Mouse (Mus musculus): ENCODE measurements around the gene Macf1. TPM values are rescaled to one million over a fixed set of nuclear protein-coding genes. Genes with fewer than 3 reads are reported as not detected.
"Not testable (repeated sequence)": the region's sequence is repeated elsewhere in the genome, so short reads cannot be mapped to it uniquely, and the experiment has no call there.

The Macf1 gene
- total RNA-seq, 1 experiment from 2014 or later = 392 TPM

DNA sequence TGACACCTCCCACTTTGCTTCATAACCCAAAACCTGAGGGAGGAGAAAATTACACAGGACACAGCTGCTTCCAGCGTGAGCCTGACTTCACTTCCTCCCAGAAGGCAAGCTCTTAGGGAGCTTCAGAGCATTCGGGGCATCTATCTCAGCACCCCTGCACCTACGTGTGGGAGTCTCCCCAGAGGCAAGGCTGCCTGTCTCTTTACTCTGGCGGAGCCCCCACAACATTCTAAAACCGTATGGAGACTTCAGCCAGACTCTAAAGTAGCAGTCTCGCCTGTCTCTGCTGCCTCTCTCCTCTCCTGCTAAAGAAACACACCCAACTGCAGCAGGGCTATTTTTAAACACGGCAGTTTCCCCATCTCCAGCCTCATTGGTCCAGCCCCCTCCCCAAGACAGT, 3.2 kb downstream of the Macf1 start:
- ATAC-seq (replicated peaks; ENCODE audit: insufficient number of reproducible peaks, low FRiP score, low TSS enrichment, poor library complexity, severe bottlenecking) = no peak

DNA sequence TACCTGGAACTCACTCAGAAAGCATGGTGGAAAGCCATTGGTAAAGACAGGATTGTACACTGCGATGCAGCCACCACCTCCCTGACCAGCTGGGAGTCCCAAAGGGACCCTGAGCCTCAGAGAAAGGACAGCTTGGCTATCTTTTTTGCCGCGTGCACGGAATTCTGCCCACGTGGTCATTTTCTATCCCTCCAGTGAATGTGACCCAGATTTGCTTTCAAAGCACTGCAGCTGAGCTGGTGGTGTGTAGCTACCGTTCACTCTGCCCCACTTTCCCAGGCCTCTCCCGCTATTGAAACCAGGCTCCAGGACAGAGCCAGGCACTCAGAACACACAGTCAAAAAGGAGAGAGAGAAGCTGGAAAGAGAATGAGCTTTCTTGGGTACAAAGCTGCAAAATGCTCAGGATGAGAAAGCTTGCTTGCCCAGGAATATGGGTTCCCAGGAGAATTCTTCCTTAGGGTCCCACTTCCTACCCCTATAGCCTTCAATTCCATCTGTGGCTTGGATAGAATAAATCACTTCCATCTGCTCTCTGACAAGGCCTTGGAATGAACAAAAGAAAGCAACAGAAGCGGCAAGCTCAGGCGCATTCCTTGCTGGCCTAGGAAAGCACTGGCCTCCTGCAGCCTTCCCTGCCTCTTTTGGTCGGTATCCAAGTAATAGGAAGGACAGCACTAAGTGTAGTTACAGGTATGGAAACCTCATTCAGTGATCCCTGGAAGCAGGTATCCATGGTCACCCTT, 6.9 kb downstream of the Macf1 start:
- no peak for ATAC-seq (replicated peaks; ENCODE audit: insufficient number of reproducible peaks, low FRiP score, low TSS enrichment, poor library complexity, severe bottlenecking)

DNA sequence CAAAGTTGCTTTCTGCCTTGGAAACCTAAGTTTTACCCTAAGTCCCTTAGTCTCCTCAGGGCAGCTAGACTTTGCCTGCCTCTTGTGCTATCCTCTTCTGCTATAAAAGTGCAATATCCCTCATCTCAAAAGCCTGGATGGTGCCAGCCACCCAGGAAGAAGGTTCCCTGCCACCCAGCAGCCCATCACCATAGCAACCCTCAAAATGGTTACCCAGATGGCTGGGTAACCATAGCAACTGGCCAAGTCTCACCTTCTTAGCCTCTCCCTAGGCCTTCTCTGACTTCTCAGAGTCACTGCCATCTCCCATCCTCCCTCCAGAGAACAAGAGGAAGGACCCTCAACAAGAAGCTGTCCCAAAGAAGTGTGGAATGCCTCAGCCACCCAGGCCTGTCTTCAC, 13.6 kb downstream of the Macf1 start:
- no peak for ATAC-seq (replicated peaks; ENCODE audit: insufficient number of reproducible peaks, low FRiP score, low TSS enrichment, poor library complexity, severe bottlenecking)

DNA sequence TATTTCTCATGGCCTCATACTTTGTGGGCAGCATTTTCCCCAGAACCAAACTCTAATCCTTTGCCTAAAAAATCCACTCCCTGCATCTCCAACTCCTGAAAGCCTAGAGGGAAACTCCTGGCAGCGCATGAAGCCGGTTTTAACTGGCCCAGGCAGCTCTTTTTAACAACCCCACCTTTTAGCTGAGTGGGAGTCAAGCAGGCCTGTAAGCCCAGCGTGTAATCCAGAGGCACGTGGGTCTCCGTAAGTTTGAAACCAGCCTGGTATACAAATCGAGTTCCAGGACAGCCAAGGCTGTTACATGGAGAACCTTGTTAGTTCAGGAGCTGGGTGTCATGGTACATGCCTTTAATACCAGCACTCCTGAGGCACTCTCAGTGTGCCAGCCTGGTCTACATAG, 14.5 kb downstream of the Macf1 start:
- no peak for ATAC-seq (replicated peaks; ENCODE audit: insufficient number of reproducible peaks, low FRiP score, low TSS enrichment, poor library complexity, severe bottlenecking)

DNA sequence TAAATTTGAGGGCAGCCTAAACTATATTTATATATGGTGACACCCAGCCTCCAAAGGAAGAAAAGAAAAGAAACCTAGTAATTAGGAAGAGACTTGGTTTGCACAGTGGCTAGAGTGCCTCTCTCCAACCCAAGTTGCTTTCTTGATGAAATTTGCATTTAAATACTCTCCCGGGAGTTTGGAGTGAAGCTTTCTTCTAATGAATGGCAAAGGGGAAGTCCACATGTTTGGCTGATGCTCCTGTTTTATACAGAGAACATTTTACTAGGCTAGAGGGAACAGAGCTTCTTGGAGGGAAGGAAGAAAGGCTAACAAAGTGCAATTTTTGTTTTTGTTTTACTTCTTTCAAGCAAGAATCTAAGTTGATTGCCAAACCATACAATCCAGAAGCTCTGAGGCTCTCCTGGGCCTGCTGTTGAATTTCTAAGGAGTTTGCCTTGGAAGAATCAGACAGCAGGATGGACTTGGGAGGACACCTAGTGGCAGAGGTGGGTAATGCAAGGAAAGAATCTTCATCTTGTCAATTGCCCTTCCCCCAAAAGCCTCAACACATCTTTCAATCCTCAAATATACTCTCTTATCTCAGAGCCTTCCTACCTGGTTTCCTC, 16.8 kb downstream of the Macf1 start:
- peak; percentile 41; the same call in 1 of the 2 replicates for ATAC-seq (replicated peaks; ENCODE audit: insufficient number of reproducible peaks, low FRiP score, low TSS enrichment, poor library complexity, severe bottlenecking)

DNA sequence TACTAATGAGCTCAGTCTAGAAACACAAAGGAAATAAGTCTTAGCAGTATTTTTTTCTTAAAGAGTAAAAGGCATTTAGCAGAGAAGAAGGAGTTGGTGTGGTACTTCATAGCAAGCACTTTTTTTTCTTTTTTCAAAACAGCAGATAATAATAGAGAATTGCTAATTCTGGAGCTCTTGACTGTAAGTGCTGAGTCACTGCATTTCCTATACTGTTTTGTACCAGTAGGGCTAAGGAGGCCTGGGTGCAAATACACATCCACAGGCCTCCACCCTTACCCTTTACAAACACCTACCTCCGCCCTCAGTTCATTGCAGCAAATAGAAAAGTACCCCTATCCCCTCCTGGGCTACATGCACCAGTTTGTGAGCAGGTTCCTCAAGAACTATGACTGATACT, 17.6 kb downstream of the Macf1 start:
- ATAC-seq (replicated peaks; ENCODE audit: insufficient number of reproducible peaks, low FRiP score, low TSS enrichment, poor library complexity, severe bottlenecking) = no peak

DNA sequence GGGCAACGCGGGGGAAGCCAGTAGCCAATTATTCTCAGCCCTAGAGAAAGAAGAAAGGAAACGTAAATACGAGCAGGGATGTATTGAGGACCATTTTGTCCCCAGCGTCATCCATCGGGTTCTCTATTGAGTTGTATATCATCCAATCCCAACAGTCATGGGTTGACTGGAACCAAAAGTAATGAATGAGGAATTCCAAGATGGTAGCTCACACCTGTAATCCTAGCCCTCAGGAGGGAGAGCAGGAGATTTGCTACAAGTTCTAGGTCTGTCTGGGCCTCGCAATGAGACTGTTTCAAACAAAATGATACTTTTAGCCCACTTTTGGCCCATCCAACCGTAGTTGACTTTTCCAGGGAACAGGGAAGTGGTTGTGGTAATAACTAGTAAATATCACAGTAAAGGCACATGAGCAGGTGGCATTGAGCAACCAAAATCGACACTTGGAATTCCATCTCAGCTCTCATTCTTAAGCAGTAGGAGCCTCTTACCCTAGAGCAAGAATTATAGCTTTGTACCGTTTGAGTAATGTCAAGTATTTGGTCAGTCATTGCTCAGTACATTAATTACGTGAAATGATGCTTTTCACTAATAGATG, 18.4 kb downstream of the Macf1 start:
- ATAC-seq (replicated peaks; ENCODE audit: insufficient number of reproducible peaks, low FRiP score, low TSS enrichment, poor library complexity, severe bottlenecking) = no peak

DNA sequence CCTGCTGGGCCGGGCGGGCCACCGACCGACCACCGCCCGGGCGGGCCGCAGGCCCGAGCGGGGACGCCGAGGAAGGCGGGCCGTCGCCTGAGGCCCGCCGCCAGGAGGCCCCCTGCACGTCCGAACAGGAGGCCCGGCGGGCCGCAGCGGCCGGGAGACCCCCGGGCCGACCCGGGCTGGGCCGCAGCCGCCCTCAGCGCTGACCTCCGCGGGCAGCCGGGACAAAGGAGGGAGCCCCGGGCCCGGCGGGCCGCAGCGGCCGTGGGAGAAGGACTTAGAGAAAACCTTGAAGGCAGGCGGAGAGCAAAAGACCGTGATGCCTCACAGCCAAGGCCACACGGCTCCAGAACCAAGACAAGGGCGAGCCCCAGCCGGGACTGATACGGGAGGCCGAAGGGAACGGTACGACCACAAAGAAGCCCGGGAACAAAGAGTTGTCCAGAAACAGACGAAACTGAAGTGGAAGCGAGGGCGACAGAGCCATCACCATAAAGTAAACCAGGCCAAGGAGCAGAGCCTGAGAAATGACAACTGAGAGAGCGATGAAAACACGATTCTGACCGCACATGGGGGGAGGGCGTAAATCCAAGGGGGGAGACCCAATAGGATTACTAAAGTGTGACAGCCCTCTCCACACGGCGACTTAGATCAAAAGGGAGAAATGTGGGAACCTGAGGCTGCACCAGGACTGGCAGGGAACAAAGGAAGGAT, 19.1 kb downstream of the Macf1 start:
- ATAC-seq (replicated peaks; ENCODE audit: insufficient number of reproducible peaks, low FRiP score, low TSS enrichment, poor library complexity, severe bottlenecking) = no peak

DNA sequence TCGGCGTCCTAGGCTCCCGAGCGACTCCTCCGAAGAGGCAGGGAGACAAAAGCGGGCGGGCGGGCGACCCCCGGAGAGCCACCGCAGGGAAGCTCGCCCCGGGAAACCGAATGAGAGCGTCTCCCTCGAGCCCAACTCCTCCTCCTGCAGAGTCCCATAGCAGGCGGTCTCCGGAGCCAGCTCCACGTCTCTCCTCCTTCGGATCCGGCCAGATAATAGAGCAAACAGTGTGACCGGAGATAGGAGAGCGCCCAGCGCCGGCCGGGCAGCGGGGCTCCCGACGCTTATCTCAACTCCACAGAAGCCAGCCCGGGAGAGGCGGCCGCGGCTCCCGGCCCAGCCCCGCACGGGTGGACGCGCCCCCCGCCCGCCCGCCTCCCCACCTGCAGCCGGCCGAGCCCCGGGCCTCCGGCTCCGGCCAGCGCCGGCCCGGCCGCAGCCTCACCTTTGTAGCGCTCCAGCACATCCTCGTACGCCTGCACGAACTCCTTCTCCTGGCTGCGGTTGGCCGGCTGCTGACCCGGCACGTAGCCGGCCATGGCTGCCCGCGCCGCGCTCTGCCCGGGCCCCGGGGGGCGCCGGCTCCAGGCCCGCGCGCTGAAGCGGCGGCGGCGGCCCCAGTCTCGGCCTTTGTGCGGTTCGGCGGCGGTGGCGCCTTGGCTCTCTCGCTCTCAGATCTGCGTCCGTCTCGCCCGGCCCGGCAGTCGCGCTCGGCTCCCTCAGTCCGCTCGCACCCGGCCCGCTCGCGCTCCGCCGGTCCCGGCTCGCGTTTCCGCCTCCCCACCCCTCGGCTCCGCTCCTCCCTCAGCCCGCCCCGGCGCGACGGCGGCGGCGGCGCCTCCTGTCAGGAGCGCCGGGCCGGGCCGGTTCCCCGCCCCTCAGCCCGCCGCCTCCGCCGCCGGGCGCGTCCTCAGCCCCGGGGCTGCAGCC, 19.9 kb downstream of the Macf1 start:
- ATAC-seq (replicated peaks; ENCODE audit: insufficient number of reproducible peaks, low FRiP score, low TSS enrichment, poor library complexity, severe bottlenecking) = no peak

DNA sequence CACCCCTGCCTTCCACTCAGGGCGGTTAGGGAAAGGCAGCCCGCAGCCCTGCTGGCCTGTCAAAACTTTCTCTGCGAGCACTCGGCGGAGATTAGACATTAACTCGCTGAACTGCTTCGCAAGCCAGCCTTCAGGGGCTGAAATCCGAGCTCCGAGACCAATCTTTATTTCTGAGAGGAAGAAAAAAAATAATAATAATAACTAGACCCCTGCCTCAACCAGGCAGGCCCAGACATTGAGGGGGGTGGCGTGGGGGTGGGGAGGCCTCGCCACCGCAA, 20.5 kb downstream of the Macf1 start:
- no peak for ATAC-seq (replicated peaks; ENCODE audit: insufficient number of reproducible peaks, low FRiP score, low TSS enrichment, poor library complexity, severe bottlenecking)

DNA sequence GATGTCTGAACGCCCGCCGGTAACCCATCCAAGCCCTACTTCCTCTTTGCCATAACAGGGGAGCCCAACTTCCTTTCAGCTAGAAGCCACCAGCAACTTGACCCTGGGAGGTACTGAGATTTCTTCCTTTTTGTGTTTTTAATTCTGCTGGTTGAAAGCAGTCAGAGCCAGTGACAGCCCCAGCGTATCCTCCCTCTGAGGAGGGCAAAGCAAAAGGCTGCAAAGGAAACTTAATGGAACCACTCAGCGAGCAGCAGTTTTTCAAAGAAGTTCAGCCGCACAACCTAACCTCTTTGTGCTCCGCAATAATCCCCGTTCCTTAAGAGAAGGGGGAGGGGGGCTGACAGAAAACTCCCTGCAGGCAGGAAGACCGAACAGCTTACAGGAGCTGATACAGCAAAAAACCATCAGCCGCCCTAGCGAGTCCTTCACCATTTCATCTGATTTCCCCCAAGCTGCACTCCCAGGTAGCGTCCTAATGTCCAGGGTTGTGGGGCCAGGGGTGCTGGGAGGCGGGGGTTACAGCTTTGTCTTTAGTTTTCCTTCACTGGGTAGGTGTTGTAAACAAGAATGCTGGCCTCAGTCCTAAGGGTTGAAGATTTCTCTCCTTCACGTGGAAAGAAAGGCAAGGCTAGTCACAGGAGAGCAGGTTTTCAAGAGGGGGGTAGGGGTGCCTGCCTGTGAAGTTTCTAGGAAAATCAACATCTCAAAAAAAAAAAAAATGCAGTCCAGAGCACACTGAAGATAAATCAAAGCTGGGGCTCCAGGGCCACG, 21.1 kb downstream of the Macf1 start:
- ATAC-seq (replicated peaks; ENCODE audit: insufficient number of reproducible peaks, low FRiP score, low TSS enrichment, poor library complexity, severe bottlenecking) = no peak

DNA sequence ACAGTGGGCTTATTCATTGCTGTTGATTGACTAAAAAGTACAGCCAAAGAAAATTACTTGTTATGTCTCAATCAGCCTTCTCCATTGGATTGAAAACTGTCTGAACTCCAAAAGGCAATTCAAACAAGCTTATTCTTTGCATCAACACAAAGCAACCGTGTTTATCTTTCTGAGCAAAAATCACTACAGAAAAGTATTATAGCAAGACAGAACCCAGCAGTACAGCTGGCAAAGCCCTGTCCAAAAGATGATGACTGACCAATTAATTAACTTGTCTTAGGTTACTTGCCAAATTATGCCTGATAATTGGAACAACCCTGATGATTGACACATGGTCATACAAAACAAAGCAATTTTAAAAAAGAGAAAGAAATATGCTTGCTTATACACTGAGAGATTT, 26.0 kb downstream of the Macf1 start:
- ATAC-seq (replicated peaks; ENCODE audit: insufficient number of reproducible peaks, low FRiP score, low TSS enrichment, poor library complexity, severe bottlenecking) = no peak

DNA sequence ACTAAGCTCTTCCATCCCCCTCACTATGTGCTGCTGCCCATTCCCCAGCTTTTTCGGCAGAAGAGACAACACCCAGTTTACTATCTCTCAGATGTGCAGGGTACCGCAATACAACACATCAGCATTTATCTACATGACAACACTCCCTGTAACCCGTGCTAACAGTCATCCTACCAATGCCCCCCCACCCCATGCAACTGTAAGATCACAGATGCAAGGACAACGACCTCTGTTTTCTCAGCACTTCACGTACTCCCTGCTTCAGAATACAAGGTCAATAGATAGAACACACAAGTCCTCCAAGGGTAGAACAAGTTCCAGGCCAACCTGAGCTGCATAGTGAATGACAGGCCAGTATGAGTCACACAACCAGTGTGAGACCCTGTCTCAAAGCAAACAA, 28.9 kb downstream of the Macf1 start:
- ATAC-seq (replicated peaks; ENCODE audit: insufficient number of reproducible peaks, low FRiP score, low TSS enrichment, poor library complexity, severe bottlenecking) = no peak

DNA sequence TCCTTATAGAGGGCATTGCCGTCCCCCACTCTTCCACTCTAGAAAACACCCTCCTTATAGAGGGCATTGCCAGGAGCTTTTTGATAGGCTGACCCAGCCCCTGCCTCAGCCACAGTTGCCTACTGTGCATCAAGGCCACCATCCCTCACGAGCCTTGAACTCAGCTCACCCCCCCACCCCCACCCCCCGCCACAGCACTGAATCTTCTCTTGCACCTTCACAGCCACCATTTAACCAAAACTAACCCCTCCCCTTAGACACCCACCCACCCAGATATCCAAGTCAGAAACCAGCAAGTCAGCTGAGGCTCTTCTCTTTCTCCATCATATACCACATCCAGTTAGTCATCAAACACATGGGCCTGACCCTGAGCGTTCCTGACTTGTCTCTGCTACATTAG, 29.6 kb downstream of the Macf1 start:
- no peak for ATAC-seq (replicated peaks; ENCODE audit: insufficient number of reproducible peaks, low FRiP score, low TSS enrichment, poor library complexity, severe bottlenecking)

DNA sequence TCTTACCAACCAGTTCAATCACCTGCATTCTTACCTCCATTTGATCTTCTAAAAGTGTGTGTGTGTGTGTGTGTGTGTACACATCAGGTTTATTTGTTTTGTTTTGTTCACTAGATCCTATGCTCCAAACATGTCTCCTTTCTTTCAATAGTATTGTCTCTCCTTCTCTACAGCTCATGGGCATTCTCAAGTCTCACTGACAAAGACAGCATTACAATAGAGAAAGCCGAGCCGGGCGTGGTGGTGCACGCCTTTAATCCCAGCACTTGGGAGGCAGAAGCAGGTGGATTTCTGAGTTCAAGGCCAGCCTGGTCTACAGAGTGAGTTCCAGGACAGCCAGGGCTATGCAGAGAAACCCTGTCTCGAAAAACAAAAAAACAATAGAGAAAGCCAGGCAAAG, 30.7 kb downstream of the Macf1 start:
- ATAC-seq (replicated peaks; ENCODE audit: insufficient number of reproducible peaks, low FRiP score, low TSS enrichment, poor library complexity, severe bottlenecking) = not testable (repeated sequence)

DNA sequence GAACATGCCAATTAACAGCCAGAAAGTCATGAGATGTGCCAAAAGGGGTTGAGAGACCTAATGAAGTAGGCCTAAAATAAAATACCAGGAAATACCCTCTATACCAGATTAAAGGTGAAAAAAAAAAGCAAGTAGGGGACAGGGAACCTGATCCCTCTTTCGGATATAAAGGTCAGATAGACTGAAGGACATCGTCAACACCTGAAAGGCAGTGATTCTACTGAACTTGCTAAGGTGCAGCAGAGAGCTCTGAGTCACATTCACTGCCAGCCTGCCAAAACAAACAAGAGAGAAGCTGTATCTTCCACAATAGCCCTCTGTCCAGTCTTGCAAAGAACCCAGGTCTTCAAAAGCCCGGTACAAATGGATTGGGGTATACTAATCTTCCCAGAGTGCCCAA, 32.0 kb downstream of the Macf1 start:
- no peak for ATAC-seq (replicated peaks; ENCODE audit: insufficient number of reproducible peaks, low FRiP score, low TSS enrichment, poor library complexity, severe bottlenecking)

DNA sequence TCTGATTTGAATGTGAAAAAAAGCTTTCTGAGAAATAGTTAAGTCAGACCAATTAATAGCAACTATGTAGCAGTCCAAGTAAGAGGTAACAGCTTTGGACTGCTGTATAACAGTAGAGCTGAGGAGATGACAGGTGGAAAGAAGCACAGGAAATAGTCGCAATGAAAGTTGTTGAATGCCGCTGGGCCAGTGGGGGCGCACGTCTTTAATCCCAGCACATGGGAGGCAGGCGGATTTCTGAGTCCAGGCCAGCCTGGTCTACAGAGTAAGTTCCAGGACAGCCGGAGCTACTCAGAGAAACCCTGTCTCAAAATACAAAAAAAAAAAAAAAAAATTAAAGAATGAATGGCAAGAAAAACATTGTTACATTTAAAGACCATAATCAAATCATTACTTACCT, 35.0 kb downstream of the Macf1 start:
- ATAC-seq (replicated peaks; ENCODE audit: insufficient number of reproducible peaks, low FRiP score, low TSS enrichment, poor library complexity, severe bottlenecking) = no peak

DNA sequence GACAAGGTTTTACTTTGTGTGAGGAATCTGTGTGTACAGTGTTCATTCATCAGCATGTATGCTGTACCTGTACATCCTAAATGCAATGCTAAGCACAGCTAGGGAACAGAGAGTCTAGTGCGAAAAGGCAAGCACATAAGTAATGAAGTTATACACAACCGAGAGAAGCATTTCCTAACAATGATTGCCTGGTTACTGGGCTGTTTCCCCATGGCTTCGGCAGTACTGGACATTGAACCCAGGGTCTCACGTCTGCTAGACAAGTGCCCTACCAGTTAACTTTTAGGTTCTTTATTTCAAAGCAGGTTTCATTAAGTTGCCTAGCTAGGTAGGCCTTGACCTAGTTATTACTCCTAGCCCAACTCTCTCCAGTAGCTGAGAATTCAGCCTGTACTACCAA, 36.5 kb downstream of the Macf1 start:
- no peak for ATAC-seq (replicated peaks; ENCODE audit: insufficient number of reproducible peaks, low FRiP score, low TSS enrichment, poor library complexity, severe bottlenecking)
